Mouse (Mus musculus) gastrocnemius, adult 2 months (tissue): Measurements from ENCODE around the gene Fam13c. TPM values are rescaled to one million over a fixed set of nuclear protein-coding genes. Genes with fewer than 3 reads are reported as not detected.
A peak's percentile ranks its signal among the peaks of the same experiment; 100 is the strongest.

Source experiments
- DNase-seq: peaks from one replicate; pipeline ENCODE4 v3.0.0; 2022
- H3K27ac ChIP-seq: fragments of 200-600 bp; 2 replicates; pipeline ENCODE4 v1.8.1; 2022; ENCODE audit warnings: mild to moderate bottlenecking
- H3K4me3 ChIP-seq: fragments of 200-600 bp; 2 replicates; pipeline ENCODE4 v1.8.1; 2022; ENCODE audit warnings: mild to moderate bottlenecking, moderate library complexity
- CTCF ChIP-seq: fragments of 200-600 bp; IDR thresholded peaks from 2 replicates; pipeline ENCODE4 v1.8.1; 2022; ENCODE audit warnings: antibody characterized with exemption, mild to moderate bottlenecking, moderate library complexity
- intact Hi-C: fragments of 180-260 bp; cut with DNase I; formaldehyde crosslinking; loops from one replicate; pipeline ENCODE4 v1.15.1; 2025
- total RNA-seq, 2 experiments: library from RNA; stranded (reverse); gene quantifications; 2 replicates each; pipeline ENCODE4 v1.2.3; 2021

The Fam13c gene
- total RNA-seq, 2 experiments from 2014 or later: 5.2 to 7.0 TPM

DNA sequence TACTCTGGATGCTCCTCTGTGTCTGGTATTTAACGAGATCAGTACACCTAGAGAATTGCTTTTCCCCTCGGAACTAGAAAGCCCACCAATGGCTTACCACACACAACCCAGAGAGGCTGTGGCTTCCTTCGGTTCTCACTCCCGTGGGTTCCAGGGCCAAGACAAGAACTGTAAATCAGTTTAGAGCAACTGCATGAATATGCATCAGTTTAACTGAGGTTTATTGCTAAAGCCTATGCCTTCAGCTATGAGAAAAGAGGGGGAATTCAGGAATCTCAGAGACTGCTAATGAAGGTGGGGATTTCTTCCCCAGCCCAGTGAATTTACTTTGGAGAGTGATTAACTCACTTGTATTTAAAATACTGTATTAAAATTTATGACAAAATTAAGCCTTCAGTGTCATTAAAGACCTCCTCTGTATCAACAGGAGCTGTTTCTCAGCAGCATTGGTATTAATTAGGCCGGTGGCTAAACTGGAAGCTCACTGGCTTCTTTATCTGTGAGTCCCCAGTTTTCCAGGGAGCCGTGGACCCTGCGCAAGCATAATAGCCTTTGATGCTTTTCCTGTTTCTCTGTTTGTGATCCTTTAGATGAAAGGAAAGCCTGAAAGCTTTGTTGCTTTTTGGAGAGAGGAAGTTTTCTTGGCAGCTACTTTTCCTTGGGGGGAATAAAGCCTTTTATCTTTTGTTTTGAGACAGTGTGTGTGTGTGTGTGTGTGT, 44.4 kb downstream of the Fam13c start:
- TF ChIP-seq CTCF: no peak
- intact Hi-C loops: no loop called here
- no peak for DNase-seq
- no peak overlapping the region for H3K4me3 ChIP-seq
- peak overlapping the region; percentile 70 for H3K27ac ChIP-seq

DNA sequence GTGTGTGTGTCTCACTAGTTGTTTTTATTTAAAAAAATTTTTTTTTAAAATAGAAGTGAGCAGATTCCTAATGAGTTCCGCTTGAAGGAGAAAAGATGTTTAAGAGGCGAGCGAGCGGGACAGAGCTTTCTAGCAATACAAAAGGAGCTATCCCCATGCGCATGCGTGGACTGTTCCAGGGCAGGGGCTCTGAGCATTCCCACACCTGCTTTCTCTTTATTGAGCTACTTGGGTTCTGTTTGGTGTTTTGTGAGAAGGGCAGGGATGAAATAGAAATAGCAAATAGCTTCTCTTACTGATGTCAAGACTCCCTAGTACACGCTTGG, 45.0 kb downstream of the Fam13c start:
- Histone ChIP-seq H3K4me3 (peak overlapping the region; percentile 32), H3K27ac (peak overlapping the region; percentile 54)
- intact Hi-C loops: no loop called here
- no peak for DNase-seq
- no peak for TF ChIP-seq CTCF

DNA sequence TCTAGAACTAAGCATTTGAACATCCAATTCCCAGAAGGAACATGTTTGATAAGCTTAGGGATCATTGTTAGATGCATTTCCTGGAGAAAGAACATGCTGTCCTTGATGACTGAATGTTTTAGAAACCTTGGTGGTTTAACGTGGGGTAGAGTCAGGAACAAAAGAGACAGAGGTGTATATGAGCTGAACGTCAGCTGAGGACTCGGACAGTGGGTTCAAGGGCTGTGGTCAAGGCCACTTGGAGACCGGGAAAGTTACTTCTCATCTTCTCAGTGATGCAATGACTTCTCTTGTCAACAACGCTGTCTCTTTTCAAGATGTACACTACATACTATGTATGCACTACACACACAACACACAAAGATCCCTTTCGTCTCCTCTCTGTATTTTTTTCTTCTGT, 46.4 kb downstream of the Fam13c start:
- Histone ChIP-seq H3K4me3 (no peak overlapping the region), H3K27ac (no peak overlapping the region)
- no peak for TF ChIP-seq CTCF
- no peak for DNase-seq
- intact Hi-C loops: no loop called here

DNA sequence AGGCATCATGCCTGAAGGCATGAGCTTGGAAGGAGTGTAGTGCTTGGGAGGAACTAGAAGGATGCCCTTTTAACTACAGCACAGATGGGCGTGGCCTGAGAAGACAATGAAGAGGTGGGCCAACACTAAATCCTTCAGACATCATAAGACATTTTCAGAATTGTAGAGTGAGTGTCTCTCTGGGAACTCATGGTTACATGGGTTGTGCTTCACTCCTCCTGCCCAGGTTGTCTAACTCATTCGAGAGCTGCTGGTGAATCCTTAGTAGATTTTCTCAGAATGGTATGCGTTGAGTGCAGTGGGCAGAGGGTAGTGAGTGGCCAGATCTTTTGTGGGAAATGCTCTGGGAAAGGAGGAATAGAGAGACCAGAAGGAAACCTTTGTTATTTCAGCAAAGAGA, 53.6 kb downstream of the Fam13c start:
- no peak for DNase-seq
- Histone ChIP-seq H3K27ac (peak overlapping the region; percentile 67), H3K4me3 (no peak overlapping the region)
- TF ChIP-seq CTCF: no peak
- intact Hi-C loops: no loop called here

DNA sequence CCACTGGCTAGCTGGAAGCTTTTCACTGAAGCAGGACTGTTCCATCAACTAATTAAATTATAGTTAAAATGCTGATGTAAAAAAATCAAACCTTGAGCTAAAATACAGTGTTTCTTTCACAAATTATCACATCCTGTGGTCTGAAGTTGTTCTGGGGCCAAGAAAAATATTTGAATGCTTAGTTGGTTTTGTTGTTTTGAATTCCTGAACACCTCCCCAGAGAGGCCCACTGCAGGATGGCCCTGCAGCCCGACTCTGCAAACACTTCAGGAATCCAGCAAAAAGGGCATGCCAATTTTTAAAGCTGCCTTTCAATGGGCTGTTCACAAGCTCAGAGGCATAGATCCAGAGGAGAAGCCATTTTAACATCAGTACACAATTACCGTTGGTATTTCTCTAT, 54.2 kb downstream of the Fam13c start:
- intact Hi-C loops: no loop called here
- Histone ChIP-seq H3K27ac (peak overlapping the region; percentile 67), H3K4me3 (no peak overlapping the region)
- no peak for TF ChIP-seq CTCF
- no peak for DNase-seq

DNA sequence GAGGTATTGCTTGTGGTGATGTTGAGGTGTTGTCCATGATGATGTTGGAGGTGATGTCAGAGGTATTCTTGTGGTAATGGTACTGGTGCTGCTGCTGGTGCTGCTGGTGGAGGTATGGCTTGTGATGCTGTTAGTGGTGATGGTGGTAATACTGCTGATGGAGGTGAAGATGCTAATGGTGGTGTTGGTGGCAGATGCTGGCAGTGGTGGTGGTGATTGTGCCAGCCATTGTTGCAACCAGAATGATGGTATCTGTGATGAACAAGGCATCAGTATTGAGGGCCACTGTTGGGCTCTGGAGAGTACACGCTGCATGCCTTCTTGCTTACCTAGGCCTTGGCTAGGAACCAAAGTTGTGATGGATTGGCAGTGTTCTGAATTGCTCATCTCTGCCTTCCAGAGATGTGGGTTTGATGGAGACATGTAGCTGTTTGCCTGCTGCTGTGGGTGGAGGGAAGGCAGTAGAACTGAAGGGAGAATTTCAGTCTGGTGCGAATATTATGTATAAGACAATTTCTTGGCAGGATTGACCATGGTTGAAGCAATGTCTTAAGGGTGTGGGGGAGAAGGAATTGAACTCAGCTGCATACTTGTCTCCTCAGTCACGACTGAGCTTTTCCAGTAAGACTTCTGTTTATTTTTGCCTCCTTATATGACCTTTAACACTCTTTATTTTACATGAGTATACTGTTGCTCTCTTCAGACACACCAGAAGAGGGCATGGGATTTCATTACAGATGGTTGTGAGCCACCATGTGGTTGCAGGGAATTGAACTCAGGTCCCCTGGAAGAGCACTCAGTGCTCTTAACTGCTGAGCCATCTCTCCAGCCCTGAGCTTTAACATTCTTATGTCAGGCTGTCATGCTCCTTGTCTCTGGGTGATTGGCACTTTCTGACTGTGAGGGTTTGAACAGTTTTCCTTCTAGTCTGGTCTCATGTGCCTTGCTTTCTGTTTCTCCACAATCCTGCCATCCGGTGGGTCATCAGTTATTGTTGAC, 55.1 kb downstream of the Fam13c start:
- intact Hi-C loops: no loop called here
- no peak for TF ChIP-seq CTCF
- no peak for DNase-seq
- H3K4me3 ChIP-seq: no peak overlapping the region
- peak overlapping the region; percentile 67 for H3K27ac ChIP-seq

DNA sequence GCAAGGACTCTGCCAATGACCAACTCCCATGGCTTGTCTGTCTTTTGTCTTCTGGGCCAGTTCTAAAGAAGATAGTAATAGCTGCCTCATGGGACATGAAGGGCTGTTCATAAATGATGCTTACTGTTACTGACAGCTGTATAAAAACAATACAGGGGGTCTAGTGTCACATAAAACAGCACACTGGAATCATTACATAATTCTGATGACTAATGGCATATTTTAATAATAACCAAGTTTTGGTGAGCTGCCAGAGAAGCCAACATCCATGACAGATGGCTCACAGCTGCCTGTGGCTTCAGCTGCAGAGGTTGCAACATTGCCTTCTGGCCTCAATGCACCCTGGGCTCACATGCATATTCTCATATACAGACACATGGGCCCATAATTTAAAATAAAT, 56.7 kb downstream of the Fam13c start:
- Histone ChIP-seq H3K4me3 (no peak overlapping the region), H3K27ac (peak overlapping the region; percentile 20; the same call in 1 of the 2 replicates)
- intact Hi-C loops: no loop called here
- peak; percentile 61 for DNase-seq
- TF ChIP-seq CTCF: no peak

DNA sequence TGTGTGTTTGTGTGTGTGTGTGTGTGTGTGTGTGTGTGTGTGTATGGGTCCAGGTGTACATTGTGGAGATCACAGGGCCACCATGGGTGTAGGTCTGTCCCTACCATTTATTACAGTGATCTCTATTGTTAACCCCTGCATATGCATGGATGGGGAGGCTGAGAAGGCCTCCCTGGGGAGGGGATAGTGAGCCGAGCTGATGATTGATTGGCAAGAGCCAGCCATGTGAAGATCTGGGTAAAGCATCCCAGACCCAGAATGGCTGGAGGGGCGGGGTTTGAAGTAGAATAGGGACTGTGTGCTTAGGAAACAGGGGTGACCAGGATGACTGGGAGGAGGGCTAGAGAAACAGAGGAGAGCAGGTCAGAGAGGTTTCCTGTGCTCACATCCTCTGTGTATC, 58.0 kb downstream of the Fam13c start:
- intact Hi-C loops: no loop called here
- TF ChIP-seq CTCF: no peak
- H3K4me3 ChIP-seq: no peak overlapping the region
- no peak overlapping the region for H3K27ac ChIP-seq
- DNase-seq: no peak

DNA sequence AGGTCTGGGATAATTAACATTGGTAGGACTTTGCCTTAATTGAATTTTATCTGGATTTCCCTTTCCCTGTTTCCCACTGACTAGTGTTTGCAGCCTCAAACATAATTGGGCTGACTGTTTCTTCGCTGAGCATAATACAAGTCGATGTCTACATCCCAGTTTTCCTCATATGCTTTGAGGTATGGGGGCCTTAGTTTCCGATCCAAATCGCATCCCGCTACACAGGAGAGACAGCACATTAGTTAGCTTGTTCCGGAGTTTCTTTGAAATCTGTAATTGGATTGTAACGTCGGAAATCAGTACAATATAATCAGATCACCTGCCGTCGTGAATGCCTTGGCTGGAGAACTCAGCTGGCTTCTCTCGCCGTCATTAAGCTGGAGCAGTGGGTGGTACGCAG, 59.0 kb downstream of the Fam13c start:
- Histone ChIP-seq H3K4me3 (no peak overlapping the region), H3K27ac (no peak overlapping the region)
- intact Hi-C loops: no loop called here
- no peak for TF ChIP-seq CTCF
- DNase-seq: no peak

DNA sequence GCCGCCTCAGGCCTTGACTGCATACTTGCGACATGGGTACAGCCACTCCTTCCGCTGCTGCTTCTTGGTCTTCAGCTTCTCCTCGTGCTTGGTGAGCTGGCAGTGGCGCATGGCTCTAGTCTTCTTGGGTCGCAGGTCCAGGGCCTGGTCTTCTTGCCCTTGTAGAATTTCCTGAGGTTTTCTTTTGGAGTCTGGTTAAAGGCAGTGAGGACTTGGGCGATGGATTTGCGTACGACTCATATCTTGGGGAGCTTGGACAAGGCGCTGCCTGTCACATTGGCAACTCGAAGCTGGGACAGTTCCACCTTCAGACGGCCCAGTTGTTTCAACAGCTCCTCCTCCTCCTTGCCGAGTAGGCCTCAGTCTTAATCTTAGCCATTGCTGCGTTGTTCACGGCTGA, 64.6 kb downstream of the Fam13c start:
- Histone ChIP-seq H3K27ac (no peak overlapping the region), H3K4me3 (no peak overlapping the region)
- intact Hi-C loops: no loop called here
- DNase-seq: no peak
- no peak for TF ChIP-seq CTCF

DNA sequence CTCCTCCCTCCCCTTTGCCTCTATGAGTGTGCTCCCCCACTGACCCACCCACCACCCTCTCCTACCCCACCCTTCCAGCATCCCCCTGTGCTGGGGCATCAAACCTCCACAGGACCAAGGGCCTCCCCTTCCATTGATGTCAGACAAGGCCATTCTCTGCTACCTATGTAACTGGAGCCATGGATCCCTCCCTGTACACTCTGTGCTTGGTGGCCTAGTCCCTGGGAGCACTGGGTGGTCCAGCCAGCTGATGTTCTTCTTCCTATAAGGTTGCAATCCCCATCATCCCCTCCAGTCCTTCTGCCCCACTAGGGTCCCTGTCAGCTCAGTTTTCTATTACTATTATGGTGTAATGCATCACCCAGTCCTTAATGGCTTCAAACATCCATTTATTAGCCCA, 65.1 kb downstream of the Fam13c start:
- DNase-seq: no peak
- TF ChIP-seq CTCF: no peak
- H3K4me3 ChIP-seq: no peak overlapping the region
- intact Hi-C loops: no loop called here
- no peak overlapping the region for H3K27ac ChIP-seq

DNA sequence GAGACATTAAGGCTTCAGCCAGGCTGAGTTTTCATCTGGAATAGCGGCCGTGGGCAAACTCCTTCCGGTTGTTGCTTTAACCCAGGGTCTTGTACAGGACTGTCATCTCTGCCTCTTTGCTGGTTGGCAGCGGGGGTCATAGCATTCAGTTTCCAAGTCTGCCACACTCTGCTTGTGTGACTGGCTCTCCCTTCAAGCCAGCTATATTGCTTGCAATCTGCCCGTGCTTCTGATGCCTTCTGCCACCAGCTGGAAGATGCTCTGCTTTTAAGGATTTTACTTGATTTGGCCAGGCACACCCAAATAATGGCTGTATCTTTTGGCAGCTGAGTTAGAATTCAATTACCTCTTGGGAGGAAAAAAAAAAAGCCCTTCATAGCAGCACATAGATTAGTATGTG, 65.6 kb downstream of the Fam13c start:
- TF ChIP-seq CTCF: no peak
- intact Hi-C loops: loop anchor here (1.0 kb wide), 1 partner anchor 137 kb away; no protein-coding TSS in a partner anchor
- no peak for DNase-seq
- no peak overlapping the region for H3K27ac ChIP-seq
- no peak overlapping the region for H3K4me3 ChIP-seq

DNA sequence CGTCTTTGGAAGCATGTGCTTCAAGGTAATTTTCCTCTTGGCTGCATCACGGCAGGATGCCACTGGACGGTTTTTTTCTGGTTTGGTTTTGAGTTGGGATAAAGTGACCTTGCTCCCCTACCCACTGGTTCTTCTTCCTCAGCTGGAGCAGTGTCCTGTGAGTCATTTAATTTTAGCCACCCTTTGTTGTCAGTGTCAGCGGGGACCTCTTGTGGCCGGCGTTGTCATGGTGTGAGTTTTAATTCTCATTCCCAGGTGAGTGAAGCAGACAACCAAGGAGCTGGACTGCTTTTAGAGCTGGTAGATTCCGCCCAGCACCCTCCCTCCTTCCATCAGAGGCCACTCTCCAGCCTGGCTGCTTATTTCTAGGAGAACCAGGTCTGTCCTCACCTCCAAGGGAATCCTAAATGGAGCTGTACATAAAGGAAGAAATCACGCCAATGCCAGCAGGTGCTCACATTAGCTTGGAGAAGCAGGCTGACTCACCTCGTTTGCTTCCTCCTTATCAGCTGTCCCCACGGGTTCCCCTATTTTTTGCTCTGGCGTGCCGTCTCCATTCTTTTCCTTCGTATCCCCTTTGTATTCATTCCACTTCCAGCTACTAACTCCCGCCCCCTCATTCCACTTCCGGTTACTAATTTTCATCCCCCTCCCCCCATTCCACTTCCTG, 66.4 kb downstream of the Fam13c start:
- H3K27ac ChIP-seq: no peak overlapping the region
- TF ChIP-seq CTCF: peak; percentile 52
- H3K4me3 ChIP-seq: no peak overlapping the region
- intact Hi-C loops: loop anchor here (1.0 kb wide), 1 partner anchor 137 kb away; no protein-coding TSS in a partner anchor
- no peak for DNase-seq
